Mouse (Mus musculus) megakaryocyte, embryonic 14.5 days (primary cell): ENCODE measurements around the gene Usp24. TPM values are rescaled to one million over a fixed set of nuclear protein-coding genes. Genes with fewer than 3 reads are reported as not detected.

Experiments
- H3K27me3 ChIP-seq: replicated peaks from 2 replicates; pipeline ENCODE3; 2012; ENCODE audit warnings: inconsistent platforms
- H3K36me3 ChIP-seq: replicated peaks from 2 replicates; pipeline ENCODE3; 2012; ENCODE audit warnings: low read length, inconsistent platforms, mixed read lengths
- H3K4me1 ChIP-seq: 2 replicates; pipeline ENCODE4 v1.6.1; 2012; ENCODE audit warnings: inconsistent platforms
- H3K4me3 ChIP-seq: replicated peaks from 2 replicates; pipeline ENCODE3; 2012; ENCODE audit warnings: moderate library complexity, mild to moderate bottlenecking, inconsistent platforms
- H3K9me3 ChIP-seq: 2 replicates; pipeline ENCODE4 v1.6.1; 2012; ENCODE audit warnings: inconsistent platforms
- FLI1 ChIP-seq: IDR thresholded peaks from 2 replicates; pipeline ENCODE4 v1.6.1; 2012; ENCODE audit warnings: low read length, inconsistent platforms, mixed read lengths
- GATA1 ChIP-seq: IDR thresholded peaks from 3 replicates; pipeline ENCODE4 v1.6.1; 2012; ENCODE audit warnings: mixed read lengths, low read length, inconsistent platforms, borderline replicate concordance
- polyA plus RNA-seq: library from polyadenylated mRNA; stranded (reverse); fragments of >175 nt; gene quantifications from 2 replicates; pipeline ENCODE4 v1.2.3, GENCODE M21; 2012; ENCODE audit warnings: low replicate concordance; ENCODE audit not compliant: insufficient read depth

Gene Usp24
- polyA plus RNA-seq, 1 experiment, result 11.0 TPM

DNA sequence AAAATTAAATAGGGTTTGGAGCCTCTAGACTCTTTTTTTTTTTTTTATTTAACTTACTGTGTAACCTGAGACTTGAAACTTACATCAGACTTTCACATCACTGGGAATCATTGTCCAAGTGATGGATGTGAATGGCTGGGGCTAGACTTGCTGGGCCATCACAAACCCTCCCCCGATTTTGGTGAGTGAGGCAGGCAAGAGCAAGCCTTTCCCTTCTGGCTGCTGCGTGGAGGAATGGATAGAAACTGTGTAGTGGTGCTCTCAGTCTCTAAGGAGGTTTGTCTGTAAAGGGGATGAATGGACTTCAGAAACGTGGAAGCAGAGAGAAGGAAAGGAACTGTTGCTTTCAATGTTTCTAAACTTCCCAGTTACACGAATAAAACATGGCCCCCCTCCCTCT lies 20.3 kb upstream of the Usp24 start:
- Histone ChIP-seq H3K36me3 (peaks cover 64% of the 10 kb centered on the region), H3K27me3 (no peaks in the 10 kb centered on the region), H3K9me3 (no peaks in the 10 kb centered on the region), H3K4me1 (peaks cover 96% of the 10 kb centered on the region), H3K4me3 (peak overlapping the region; percentile 71)
- TF ChIP-seq FLI1 (no peak), GATA1 (no peak)

DNA sequence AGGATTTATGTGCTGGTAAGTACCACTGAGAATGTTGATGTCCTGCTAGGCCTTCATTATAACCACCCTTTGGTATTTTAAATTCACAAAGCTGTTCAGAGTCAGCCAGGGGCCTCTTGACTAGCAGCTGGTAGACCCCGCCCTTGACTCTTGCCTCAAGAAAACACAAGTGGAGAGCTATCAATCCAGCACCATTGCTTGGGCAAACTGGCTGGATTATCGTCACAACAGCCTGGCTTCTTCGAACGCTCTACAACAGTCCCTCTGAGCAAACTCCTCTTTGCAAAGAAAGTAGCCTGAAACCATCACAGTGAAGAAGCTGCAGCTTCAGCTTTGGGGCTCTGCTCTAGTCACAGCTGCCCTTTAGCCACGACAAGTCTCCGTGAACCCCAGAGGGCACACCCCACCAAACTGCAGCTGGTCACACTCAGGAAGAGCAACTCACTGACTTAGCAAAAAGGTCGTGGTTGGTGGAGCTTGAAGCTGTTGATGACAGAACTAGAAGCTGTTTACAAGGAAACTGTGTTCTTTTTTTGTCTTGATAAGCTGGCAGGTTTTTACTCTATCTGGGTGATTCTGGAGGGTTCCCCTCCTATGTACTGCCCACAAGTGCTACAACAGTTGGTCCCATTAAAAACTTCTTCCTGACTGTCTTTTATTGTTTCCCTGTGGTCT lies 19.5 kb upstream of the Usp24 start:
- no peak for TF ChIP-seq GATA1
- Histone ChIP-seq H3K9me3 (no peaks in the 10 kb centered on the region), H3K4me3 (peak overlapping the region; percentile 79), H3K4me1 (peaks cover 96% of the 10 kb centered on the region), H3K27me3 (no peaks in the 10 kb centered on the region), H3K36me3 (peaks cover 56% of the 10 kb centered on the region)

GRCm38 (mm10) chr4:106301346-106301745 lies 14.7 kb upstream of the Usp24 start:
- Histone ChIP-seq H3K9me3 (no peaks in the 10 kb centered on the region), H3K36me3 (peaks cover 17% of the 10 kb centered on the region), H3K4me3 (peak overlapping the region; percentile 89), H3K4me1 (peaks cover 66% of the 10 kb centered on the region), H3K27me3 (no peaks in the 10 kb centered on the region)
- no peak for TF ChIP-seq GATA1
- TF ChIP-seq FLI1, result no peak

DNA sequence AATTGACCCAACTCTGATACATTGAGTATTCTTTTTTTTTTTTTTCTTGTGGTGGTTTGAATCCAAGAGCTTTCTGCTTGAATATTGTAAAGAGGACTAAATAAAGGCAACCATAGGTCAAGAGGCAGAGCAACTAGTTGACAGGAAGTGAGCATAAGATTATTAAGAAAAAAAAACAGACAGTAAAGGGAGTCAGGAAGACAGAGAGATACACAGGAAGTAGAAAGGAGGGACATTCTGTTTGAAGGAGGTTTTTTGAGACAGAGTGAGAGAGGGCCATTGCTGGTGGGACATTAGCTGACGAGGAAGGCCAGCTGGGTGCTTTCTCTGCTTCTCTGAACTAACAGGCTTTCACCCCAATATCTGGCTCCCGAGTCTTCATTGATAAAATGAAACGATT lies 7.9 kb upstream of the Usp24 start:
- peaks cover 5% of the 10 kb centered on the region for H3K36me3 ChIP-seq
- no peak for TF ChIP-seq GATA1
- TF ChIP-seq FLI1, result no peak
- no peaks in the 10 kb centered on the region for H3K27me3 ChIP-seq
- H3K4me3 ChIP-seq, result no peak overlapping the region
- peaks cover 32% of the 10 kb centered on the region for H3K4me1 ChIP-seq
- peaks cover 4% of the 10 kb centered on the region; the same call in 1 of the 2 replicates for H3K9me3 ChIP-seq

DNA sequence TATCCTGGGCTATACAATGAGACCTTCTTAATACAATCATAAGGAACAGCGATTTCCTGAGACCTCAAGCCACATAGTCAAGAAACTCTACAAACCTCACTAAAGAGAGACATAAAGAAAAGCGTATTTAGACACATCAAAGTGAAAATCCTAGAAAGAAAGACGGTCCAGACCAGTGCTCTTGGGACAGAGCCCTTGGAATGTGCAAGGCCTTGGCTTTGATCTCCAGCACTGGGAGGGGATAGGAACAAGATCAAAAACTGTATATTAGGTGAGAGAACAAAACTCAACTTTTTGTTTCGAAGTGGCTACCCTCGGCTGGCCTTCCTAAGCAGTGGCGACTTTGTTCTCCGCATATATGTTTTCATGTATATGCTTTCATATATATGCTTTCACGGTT lies 3.4 kb upstream of the Usp24 start:
- H3K36me3 ChIP-seq, result peaks cover 5% of the 10 kb centered on the region
- no peaks in the 10 kb centered on the region for H3K27me3 ChIP-seq
- TF ChIP-seq GATA1, result no peak
- no peak for TF ChIP-seq FLI1
- H3K9me3 ChIP-seq, result peaks cover 4% of the 10 kb centered on the region; the same call in 1 of the 2 replicates
- peaks cover 54% of the 10 kb centered on the region for H3K4me1 ChIP-seq
- no peak overlapping the region for H3K4me3 ChIP-seq

GRCm38 (mm10) chr4:106313070-106313469 lies 2.9 kb upstream of the Usp24 start:
- peaks cover 55% of the 10 kb centered on the region for H3K4me1 ChIP-seq
- TF ChIP-seq FLI1 (no peak), GATA1 (no peak)
- H3K27me3 ChIP-seq, result no peaks in the 10 kb centered on the region
- H3K36me3 ChIP-seq, result peaks cover 5% of the 10 kb centered on the region
- peaks cover 4% of the 10 kb centered on the region; the same call in 1 of the 2 replicates for H3K9me3 ChIP-seq
- no peak overlapping the region for H3K4me3 ChIP-seq

DNA sequence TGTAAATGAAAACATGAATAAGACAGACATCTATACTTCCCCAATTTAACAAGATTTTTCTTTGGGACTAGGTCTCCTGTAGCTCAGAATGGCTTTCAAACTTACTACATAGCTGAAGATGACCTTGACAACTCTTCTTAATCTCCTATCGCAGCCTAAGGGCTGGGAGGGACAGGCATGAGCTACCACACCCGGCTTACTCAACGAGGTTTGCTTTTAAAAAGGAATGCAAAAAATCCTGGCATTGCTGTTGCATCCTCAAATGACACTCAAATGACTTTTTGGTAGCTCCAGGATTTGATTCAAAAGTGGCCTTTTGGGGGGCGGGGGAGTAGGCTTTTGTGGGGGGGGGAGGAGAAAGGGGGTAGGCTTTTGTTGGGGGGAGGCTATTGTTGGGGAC lies 2.1 kb upstream of the Usp24 start:
- H3K4me1 ChIP-seq, result peaks cover 55% of the 10 kb centered on the region
- TF ChIP-seq FLI1 (no peak), GATA1 (no peak)

GRCm38 (mm10) chr4:106314291-106314690 lies 1.7 kb upstream of the Usp24 start:
- Histone ChIP-seq H3K9me3 (no peaks in the 10 kb centered on the region), H3K36me3 (peaks cover 9% of the 10 kb centered on the region), H3K4me1 (peaks cover 56% of the 10 kb centered on the region), H3K4me3 (peak overlapping the region; percentile 99), H3K27me3 (no peaks in the 10 kb centered on the region)
- no peak for TF ChIP-seq GATA1
- no peak for TF ChIP-seq FLI1

More for the DNA sequence above, 2.1 kb upstream of the Usp24 start:
- Histone ChIP-seq H3K9me3 (no peaks in the 10 kb centered on the region), H3K4me3 (no peak overlapping the region), H3K27me3 (no peaks in the 10 kb centered on the region), H3K36me3 (peaks cover 7% of the 10 kb centered on the region)

GRCm38 (mm10) chr4:106316351-106317178 lies 552 bp downstream of the Usp24 start:
- no peaks in the 10 kb centered on the region for H3K27me3 ChIP-seq
- H3K36me3 ChIP-seq, result peaks cover 22% of the 10 kb centered on the region
- H3K9me3 ChIP-seq, result no peaks in the 10 kb centered on the region
- H3K4me3 ChIP-seq, result peak overlapping the region; percentile 99
- TF ChIP-seq GATA1, result no peak
- no peak for TF ChIP-seq FLI1
- peaks cover 74% of the 10 kb centered on the region for H3K4me1 ChIP-seq

- Histone ChIP-seq H3K4me1 (peaks cover 80% of the 10 kb centered on the region), H3K27me3 (no peaks in the 10 kb centered on the region), H3K4me3 (peak overlapping the region; percentile 99), H3K36me3 (peaks cover 24% of the 10 kb centered on the region), H3K9me3 (no peaks in the 10 kb centered on the region)
- TF ChIP-seq FLI1 (no peak), GATA1 (no peak)
These were observed 1.4 kb downstream of the Usp24 start for GRCm38 (mm10) chr4:106317179-106318055.
